Mouse (Mus musculus) gastrocnemius, adult 2 months (tissue): ENCODE data around the gene Krt26. TPM values are rescaled to one million over a fixed set of nuclear protein-coding genes. Genes with fewer than 3 reads are reported as not detected.

Experiments
- DNase-seq: peaks from one replicate; pipeline ENCODE4 v3.0.0; 2022
- H3K27ac ChIP-seq: fragments of 200-600 bp; 2 replicates; pipeline ENCODE4 v1.8.1; 2022; ENCODE audit warnings: mild to moderate bottlenecking
- H3K4me3 ChIP-seq: fragments of 200-600 bp; 2 replicates; pipeline ENCODE4 v1.8.1; 2022; ENCODE audit warnings: mild to moderate bottlenecking, moderate library complexity
- CTCF ChIP-seq: fragments of 200-600 bp; IDR thresholded peaks from 2 replicates; pipeline ENCODE4 v1.8.1; 2022; ENCODE audit warnings: antibody characterized with exemption, mild to moderate bottlenecking, moderate library complexity
- intact Hi-C: fragments of 180-260 bp; cut with DNase I; formaldehyde crosslinking; loops from one replicate; pipeline ENCODE4 v1.15.1; 2025
- total RNA-seq, 2 experiments: library from RNA; stranded (reverse); gene quantifications; 2 replicates each; pipeline ENCODE4 v1.2.3; 2021

The Krt26 gene
- total RNA-seq, 2 experiments from 2014 or later, result not detected

DNA sequence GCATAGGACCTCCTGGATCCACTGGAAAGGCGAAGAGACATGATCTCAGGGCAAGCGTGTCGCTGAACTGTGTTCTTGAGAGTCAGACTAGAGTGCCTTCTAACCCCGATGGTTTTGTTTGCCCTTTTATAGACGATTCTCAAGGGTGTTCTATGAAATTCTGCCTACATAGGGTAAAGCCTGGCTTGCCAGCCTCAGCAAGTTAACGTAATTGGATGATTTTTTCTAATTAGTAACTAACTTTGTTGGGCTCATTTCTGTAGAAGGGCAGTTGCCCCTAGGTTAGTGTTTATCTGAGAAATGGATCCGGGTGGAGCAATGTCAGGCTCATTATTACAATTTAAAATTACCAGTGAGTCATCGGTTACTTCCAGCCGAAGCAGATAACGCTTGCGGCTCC lies 14.9 kb downstream of the Krt26 start, which contains the start of gene Krt25:
Gene Krt25 (minus strand): TSS at position 101 of the 400 bp plus-strand sequence.
- intact Hi-C loops, result no loop called here
- no peak for TF ChIP-seq CTCF
- no peak for DNase-seq
- no peak within 1 kb of the TSS for H3K4me3 ChIP-seq
- no peak within 1 kb of the TSS for H3K27ac ChIP-seq

DNA sequence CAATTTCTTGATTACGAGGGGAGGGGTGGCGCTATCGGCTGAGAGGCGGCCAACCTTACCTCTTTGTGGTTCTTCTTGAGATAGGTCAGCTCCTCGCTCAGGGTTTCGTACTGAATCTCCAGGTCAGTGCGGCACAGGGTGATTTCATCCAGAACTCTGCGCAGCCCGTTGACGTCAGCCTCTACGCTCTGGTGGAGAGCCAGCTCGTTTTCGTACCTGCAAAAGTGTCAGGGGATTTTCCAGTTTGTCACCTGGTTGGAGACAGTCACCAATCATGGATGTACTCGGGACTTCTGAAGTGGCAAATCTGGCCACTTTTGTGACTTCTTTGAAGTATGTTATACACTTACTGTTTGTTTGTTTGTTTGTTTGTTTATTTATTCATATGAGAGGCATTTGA lies 16.7 kb downstream of the Krt26 start:
- no peak overlapping the region for H3K27ac ChIP-seq
- TF ChIP-seq CTCF, result no peak
- H3K4me3 ChIP-seq, result no peak overlapping the region
- intact Hi-C loops, result no loop called here
- no peak for DNase-seq

DNA sequence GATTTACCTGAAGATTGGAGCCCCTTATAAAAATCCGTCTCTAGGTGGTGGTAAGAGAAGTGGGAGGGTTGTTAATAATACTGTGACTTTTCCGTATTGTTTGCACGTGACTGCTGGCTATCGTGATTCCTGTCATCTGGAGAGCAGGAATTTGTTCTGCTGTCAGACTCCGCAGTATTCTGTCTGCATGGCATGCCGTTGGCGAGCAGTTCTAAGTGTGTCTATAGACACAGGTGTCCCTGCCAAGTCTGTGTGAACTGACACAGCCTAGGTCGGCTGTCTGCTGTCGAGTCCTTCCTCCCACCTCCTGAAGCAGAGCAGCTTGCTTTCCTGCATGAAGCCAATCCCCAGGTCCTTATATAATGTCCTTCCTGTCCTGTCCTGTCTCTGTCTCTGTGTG lies 18.6 kb downstream of the Krt26 start:
- no peak overlapping the region for H3K27ac ChIP-seq
- no peak for DNase-seq
- no peak for TF ChIP-seq CTCF
- intact Hi-C loops, result no loop called here
- H3K4me3 ChIP-seq, result no peak overlapping the region

DNA sequence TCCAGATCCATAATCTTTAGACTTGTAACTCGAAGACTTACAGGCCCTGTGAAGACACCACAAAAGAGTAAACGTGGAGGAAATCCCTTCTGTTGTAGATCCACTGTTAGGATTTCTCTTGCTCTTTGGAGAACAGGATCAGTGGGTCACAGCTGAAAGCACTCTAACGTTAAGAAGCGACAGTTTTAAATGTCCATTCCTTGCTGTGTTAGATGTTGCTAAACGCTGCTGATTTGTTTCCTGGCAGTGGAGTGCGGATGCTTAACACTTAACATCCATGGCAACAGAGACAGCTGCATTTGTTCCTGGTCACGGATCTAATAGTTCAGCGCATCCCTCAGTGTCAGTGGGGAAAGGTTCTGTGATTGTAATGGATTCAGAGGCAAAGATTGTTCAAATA lies 21.2 kb downstream of the Krt26 start:
- no peak for TF ChIP-seq CTCF
- DNase-seq, result no peak
- Histone ChIP-seq H3K4me3 (no peak overlapping the region), H3K27ac (no peak overlapping the region)
- intact Hi-C loops, result no loop called here

DNA sequence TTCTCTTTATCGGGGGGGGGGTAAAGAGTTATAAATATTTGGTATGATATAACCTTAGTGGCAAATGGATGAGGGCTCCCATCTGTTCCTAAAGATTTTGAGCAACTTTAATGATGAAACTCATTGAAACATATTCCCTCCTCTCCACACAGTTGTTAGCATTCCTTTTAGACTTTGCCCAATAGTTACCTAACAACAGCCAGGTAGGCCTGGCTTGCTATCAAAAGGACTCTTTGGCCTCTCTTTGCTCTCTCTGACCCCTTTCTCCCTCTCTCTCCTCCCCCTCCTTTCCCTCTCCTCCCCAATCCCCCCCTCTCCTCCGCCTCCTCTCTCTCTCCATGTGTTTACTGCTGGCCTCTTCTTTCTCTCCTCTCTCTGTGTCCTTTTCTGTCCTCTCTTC lies 23.2 kb downstream of the Krt26 start:
- no peak for DNase-seq
- Histone ChIP-seq H3K4me3 (no peak overlapping the region), H3K27ac (no peak overlapping the region)
- intact Hi-C loops, result no loop called here
- TF ChIP-seq CTCF, result no peak

DNA sequence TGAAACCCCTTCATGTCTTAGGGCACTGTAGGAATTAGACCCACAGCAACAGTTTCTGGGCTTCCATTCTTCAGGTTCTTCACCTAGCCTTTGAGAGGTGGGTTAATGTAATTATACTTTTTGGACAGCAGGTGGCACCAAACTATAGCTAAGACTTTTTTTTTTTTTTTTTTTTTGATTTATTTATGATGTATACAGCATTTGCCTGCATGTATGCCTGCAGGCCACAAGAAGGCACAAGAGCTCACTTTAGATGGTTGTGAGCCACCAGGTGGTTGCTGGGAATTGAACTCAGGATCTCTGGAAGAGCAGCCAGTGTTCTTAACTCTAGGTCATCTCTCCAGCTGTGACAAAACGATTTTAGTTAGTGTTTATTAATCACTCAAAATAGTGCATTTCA lies 26.9 kb downstream of the Krt26 start:
- Histone ChIP-seq H3K27ac (no peak overlapping the region), H3K4me3 (no peak overlapping the region)
- TF ChIP-seq CTCF, result peak; percentile 61
- DNase-seq, result no peak
- intact Hi-C loops, result no loop called here

DNA sequence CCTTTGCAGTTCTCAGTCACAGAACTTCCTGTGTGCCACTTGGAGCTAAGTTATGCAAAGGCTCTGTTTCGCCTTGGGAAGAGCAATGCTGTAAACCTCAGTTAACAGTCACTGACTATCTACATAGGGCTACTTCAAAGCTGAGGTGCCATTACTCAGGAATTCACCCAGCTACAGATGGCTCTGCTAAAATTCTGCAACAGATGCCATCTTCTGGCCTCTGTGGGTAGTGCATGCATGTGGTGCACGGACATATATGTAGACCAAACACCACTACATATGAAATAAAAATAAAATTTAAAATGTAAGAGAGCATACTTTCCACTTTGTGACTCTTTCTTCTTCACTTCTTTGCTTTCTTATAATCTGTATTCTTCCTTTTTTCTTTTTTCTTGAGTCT lies 30.2 kb downstream of the Krt26 start:
- no peak overlapping the region for H3K4me3 ChIP-seq
- peak; percentile 82 for TF ChIP-seq CTCF
- intact Hi-C loops, result no loop called here
- peak; percentile 58 for DNase-seq
- H3K27ac ChIP-seq, result no peak overlapping the region

DNA sequence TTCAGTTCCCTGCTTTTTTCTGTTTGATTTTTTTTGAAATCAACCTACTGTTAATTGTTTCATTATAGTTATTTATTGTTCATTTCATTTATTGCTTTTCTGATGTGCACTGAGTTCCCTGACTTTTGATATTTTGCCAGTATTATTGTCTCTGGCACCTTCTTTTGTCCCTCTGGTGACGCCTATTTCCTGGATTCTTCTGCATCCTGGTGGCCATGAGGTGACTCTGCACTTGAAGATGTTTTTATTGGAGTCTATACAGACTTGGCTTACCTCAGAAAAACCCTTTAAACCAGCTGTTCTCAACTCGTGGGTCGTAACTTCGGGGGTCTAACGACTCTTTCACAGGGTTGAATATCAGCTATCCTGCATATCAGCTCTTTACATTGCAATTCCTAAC lies 42.7 kb downstream of the Krt26 start:
- H3K4me3 ChIP-seq, result no peak overlapping the region
- TF ChIP-seq CTCF, result no peak
- intact Hi-C loops, result loop anchor here (5.0 kb wide), 1 partner anchor 43 kb away; no protein-coding TSS in a partner anchor
- DNase-seq, result no peak
- no peak overlapping the region for H3K27ac ChIP-seq

DNA sequence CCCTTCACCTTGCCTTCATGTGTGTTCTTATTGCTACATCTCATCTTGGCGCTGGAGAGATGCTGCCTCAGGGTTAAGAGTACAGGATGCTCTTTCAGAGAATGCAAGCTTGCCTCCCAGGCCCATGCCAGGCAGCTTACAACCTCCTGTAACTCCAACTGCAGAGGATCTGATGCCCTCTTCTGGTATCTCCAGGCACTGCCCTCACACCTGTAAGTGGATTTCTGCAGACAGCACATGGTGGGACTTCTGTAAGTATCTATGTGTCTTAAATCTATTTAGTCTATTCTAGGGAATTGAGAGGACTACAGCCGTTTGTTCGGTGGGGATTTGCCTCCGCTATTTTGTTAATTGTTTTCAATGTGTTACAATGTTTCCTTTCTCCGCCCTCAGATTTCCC lies 44.9 kb downstream of the Krt26 start:
- no peak overlapping the region for H3K27ac ChIP-seq
- DNase-seq, result peak; percentile 41
- intact Hi-C loops, result loop anchor here (1.0 to 5.0 kb wide), 2 partner anchors 86 to 104 kb away; no protein-coding TSS in a partner anchor
- TF ChIP-seq CTCF, result peak; percentile 81
- no peak overlapping the region for H3K4me3 ChIP-seq

DNA sequence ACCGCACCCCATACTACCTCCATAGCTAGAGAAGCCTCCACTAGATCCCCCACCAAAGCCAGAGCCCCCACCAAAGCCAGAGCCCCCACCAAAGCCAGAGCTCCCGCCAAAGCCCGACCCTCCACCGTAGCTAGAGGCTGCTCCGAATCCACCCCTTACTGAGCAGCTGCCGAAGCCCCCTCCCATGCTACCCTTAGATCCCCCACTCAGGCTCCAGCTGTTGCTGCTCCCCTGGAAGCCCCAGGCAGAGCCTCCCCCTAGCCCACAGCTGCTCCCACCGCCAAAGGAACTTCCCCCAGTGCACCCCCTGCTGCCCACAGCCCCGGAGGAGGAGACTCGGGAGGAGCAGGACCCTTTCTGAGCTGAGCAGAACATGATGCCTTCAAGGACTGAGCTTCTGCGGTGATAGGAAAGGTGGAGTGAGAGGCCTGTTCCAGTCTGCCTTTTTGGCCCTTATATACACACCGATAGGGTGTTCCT lies 52.9 kb downstream of the Krt26 start, which contains the start of gene Krt24:
Gene Krt24 (minus strand): TSS at position 430 of the 480 bp plus-strand sequence.
- Histone ChIP-seq H3K4me3 (no peak within 1 kb of the TSS), H3K27ac (no peak within 1 kb of the TSS)
- intact Hi-C loops, result no loop called here
- TF ChIP-seq CTCF, result no peak
- DNase-seq, result no peak

DNA sequence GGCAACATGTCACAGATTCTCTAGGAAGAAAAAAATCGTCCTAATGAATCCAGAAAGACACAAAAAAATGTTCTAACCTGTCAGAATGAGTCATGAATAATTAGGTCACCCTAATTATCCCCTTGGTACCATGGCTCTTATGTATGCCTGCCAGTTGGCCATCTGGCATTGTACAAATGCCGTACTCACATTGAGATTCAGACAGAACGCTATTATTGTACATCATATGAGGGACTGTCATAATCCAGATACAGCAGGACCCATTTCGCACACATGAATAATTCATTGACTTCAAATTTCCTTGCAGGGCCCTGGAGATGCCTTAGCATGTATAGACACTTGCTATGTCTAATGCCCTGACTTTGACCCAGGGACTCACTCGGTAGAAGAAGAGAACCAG lies 53.8 kb downstream of the Krt26 start:
- no peak for TF ChIP-seq CTCF
- DNase-seq, result no peak
- no peak overlapping the region for H3K4me3 ChIP-seq
- H3K27ac ChIP-seq, result no peak overlapping the region
- intact Hi-C loops, result no loop called here

DNA sequence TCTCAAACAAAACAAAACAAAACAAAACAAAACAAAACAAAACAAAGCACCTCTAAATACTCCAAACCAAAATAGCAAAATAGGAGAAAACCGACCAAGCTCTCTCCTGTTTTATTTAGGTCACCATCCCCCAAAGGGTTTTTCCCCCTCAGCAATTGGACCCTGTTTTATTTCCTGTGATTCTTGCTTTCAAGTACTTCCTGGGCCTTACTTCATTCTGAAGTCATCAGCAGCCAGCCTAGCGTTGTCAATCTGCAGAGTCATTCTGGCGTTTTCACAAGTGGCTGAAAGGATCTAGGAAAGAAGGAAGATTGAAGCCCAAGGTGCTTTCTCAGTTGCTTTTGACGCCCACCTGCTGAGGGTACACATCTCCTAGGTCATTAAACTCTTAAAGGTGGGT lies 54.4 kb downstream of the Krt26 start:
- intact Hi-C loops, result no loop called here
- Histone ChIP-seq H3K4me3 (no peak overlapping the region), H3K27ac (no peak overlapping the region)
- no peak for DNase-seq
- no peak for TF ChIP-seq CTCF

DNA sequence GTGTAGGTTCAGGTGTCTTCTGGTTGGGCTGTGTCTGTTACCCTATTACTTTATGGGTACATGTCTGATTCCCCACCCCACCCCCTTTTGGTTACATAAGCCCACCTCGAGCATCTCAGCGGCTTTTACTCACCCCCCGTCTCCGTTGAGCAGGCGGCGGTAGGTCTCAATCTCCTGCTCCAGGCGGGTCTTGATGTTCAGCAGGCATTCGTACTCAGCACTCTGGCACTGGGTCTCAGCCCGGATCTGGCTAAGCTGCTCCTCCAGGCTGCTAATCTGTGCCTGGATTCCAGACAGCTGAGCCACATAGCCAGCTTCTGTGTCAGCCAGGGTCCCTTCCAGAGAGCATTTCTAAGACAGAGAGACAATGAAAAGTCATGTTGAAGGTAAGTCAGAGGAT lies 56.6 kb downstream of the Krt26 start:
- intact Hi-C loops, result no loop called here
- H3K4me3 ChIP-seq, result no peak overlapping the region
- DNase-seq, result no peak
- no peak for TF ChIP-seq CTCF
- no peak overlapping the region for H3K27ac ChIP-seq

DNA sequence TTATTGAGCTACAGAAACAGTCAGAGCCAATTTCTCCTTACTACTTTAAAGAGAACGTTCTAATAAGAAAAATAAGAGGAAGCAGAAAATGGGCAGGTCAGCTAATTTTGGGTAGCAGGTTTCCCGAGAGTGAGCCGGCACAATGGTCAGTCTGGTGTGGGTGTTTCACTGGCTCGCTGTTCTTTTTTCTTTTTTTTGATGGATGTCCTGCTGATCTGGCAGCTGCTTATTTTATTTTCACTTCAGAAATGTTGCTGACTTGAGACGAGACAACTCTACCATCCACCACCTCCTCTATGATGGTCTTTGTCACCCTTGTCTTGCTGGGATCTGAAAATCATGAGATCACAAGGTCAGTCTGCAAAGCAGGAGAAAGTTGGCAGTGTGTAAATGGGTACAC lies 57.8 kb downstream of the Krt26 start:
- intact Hi-C loops, result no loop called here
- Histone ChIP-seq H3K4me3 (no peak overlapping the region), H3K27ac (no peak overlapping the region)
- no peak for DNase-seq
- no peak for TF ChIP-seq CTCF

Other genes with a start within 250 kb of the Krt26 start
- gene Tns4, start 248.7 kb downstream of the Krt26 start, total RNA-seq, result under 1 TPM in 1 of 2 experiments, not detected in 1; 0.22 TPM
- gene Ccr7, start 182.9 kb downstream of the Krt26 start, total RNA-seq, result not detected
- 10 to 100 TPM; 33.2 to 33.4 TPM for gene Smarce1, start 106.9 kb downstream of the Krt26 start, total RNA-seq
- gene Krt222, start 93.9 kb downstream of the Krt26 start, total RNA-seq, result 1 to 10 TPM; 2.0 to 6.1 TPM
- not detected for gene Krt24, start 52.7 kb downstream of the Krt26 start, total RNA-seq
- gene Krt25, start 15.0 kb downstream of the Krt26 start, total RNA-seq, result not detected
- not detected for gene Krt27, start 13.1 kb upstream of the Krt26 start, total RNA-seq
- not detected for gene Krt28, start 36.9 kb upstream of the Krt26 start, total RNA-seq
- 1 to 10 TPM; 3.7 TPM for gene Krt10, start 51.4 kb upstream of the Krt26 start, total RNA-seq
- not detected for gene Krt12, start 84.3 kb upstream of the Krt26 start, total RNA-seq
- gene Krt20, start 100.2 kb upstream of the Krt26 start, total RNA-seq, result not detected
- not detected for gene Krt23, start 155.2 kb upstream of the Krt26 start, total RNA-seq
- gene Krt39, start 183.4 kb upstream of the Krt26 start, total RNA-seq, result not detected
- not detected for gene Krt40, start 205.2 kb upstream of the Krt26 start, total RNA-seq
- gene Krtap3-3, start 212.9 kb upstream of the Krt26 start, total RNA-seq, result not detected
- gene Krtap3-2, start 218.9 kb upstream of the Krt26 start, total RNA-seq, result not detected
- not detected for gene Gm11939, start 221.5 kb upstream of the Krt26 start, total RNA-seq
- gene Krtap3-1, start 228.7 kb upstream of the Krt26 start, total RNA-seq, result not detected
- not detected for gene Krtap1-5, start 243.1 kb upstream of the Krt26 start, total RNA-seq
- not detected for gene Krtap1-4, start 245.7 kb upstream of the Krt26 start, total RNA-seq